Mouse (Mus musculus) limb, embryonic 10.5 days (tissue): Measurements from ENCODE around the gene Gli1. TPM values are rescaled to one million over a fixed set of nuclear protein-coding genes. Genes with fewer than 3 reads are reported as not detected.

ENCODE experiments used
- DNase-seq: peaks from one replicate; pipeline ENCODE4 v3.0.0-alpha.2; 2017; ENCODE audit warnings: low spot score
- H3K27ac ChIP-seq: fragments of 300-500 bp; sonication (generic); 2 replicates; pipeline ENCODE4 v1.5.1; 2016; ENCODE audit warnings: mild to moderate bottlenecking
- H3K27me3 ChIP-seq: fragments of 300-500 bp; sonication (generic); 2 replicates; pipeline ENCODE4 v1.6.1; 2016; ENCODE audit warnings: low read depth, mild to moderate bottlenecking; ENCODE audit not compliant: poor library complexity, severe bottlenecking
- H3K36me3 ChIP-seq: fragments of 300-500 bp; sonication (generic); 2 replicates; pipeline ENCODE4 v1.6.1; 2016; ENCODE audit warnings: mild to moderate bottlenecking, moderate library complexity
- H3K4me1 ChIP-seq: fragments of 300-500 bp; sonication (generic); 2 replicates; pipeline ENCODE4 v1.6.1; 2016
- H3K4me3 ChIP-seq: fragments of 300-500 bp; sonication (generic); 2 replicates; pipeline ENCODE4 v1.5.1; 2016; ENCODE audit warnings: mild to moderate bottlenecking, moderate library complexity
- H3K9me3 ChIP-seq: fragments of 300-500 bp; sonication (generic); replicated peaks from 2 replicates; pipeline ENCODE4 v1.6.1; 2016; ENCODE audit warnings: mild to moderate bottlenecking
- WGBS: fragments of 180-500 bp; shearing (Covaris S2); methylation state at CpG from one replicate; pipeline ENCODE4 v1.1.7; 2016; 5-methylcytosine and 5-hydroxymethylcytosine counted together
- polyA plus RNA-seq: library from polyadenylated mRNA; unstranded; fragments of >200 nt; fragmentation: Nextera tagmentation; extraction: Ambion mirVana; gene quantifications from 2 replicates; pipeline ENCODE4 v1.2.1, GENCODE M21; 2016

Gene Gli1
- polyA plus RNA-seq = 10.9 and 11.7 TPM in 2 replicates

DNA sequence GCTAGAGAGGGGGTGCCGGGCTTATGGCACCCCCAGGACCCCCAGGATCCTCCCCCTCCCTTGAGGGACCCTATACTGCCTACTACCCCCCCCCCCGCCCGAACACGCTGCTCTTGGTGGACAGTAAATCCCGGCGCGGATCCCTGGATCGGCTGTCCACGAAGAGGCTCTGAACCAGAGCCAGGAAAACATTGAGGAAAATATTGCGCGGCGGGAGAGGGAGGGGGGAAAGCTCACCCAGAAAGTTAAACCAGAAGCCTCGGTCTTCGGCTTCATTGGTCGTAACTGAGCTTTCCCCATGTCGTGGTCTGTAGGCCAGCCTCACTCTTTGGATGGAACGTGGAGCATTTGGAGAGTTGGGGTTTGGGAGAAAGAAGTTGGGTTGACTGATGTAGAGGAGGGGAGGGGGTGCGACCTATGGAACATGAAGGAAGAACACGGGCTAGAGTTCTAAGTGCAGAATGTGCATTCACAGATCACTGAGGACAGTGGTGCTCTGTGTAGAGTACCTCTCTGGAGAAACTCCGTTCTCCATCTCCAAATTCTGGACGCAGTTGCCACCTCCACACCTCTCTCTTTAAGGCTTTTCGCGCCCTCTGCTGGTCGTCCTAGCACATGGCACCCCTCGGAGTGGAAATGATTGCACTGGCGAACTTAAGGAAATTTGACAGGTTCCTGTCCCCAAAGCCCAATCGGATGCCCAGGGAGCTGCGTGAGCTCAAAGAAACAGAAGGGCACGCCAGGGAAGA lies at the start of gene Gli1:
Gene Gli1, minus strand, starts transcription at position 84 of the 749 bp plus-strand sequence.
- no peaks in the 10 kb centered on the region for H3K9me3 ChIP-seq
- H3K27ac ChIP-seq = peak within 1 kb of the TSS; percentile 94
- peak; percentile 93 for DNase-seq
- H3K27me3 ChIP-seq = peaks cover 19% of the 10 kb centered on the region
- H3K36me3 ChIP-seq = peaks cover 12% of the 10 kb centered on the region
- peak within 1 kb of the TSS; percentile 70 for H3K4me3 ChIP-seq
- under 1% methylated on average over 29 of the region's 29 CpGs for WGBS
- peaks cover 44% of the 10 kb centered on the region for H3K4me1 ChIP-seq

DNA sequence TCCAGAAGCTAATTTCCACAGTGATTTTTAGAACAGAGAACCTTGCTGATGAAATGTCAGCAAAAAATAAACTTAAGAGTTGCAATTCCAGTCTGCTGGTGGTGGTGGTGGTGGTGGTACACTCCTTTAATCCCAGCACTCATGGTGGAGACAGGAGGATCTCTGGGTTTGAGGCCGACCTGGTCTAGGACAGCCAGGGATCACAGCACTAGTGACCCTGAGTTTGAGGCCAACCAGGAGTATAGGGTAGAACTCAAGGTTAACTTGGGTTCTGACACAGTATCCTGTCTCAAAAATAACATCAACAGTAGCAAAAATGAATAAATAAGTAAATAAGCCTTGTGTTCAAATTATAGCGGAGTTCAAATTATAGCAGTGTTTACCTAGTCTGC lies 40.0 kb upstream of the Gli1 start:
- WGBS = 60% methylated on average over 2 of the region's 2 CpGs
- H3K4me3 ChIP-seq = peak overlapping the region; percentile 70
- peak overlapping the region; percentile 96 for H3K27ac ChIP-seq
- H3K27me3 ChIP-seq = no peaks in the 10 kb centered on the region
- no peak for DNase-seq
- H3K9me3 ChIP-seq = no peaks in the 10 kb centered on the region
- H3K4me1 ChIP-seq = peaks cover 9% of the 10 kb centered on the region
- peaks cover 3% of the 10 kb centered on the region; the same call in 1 of the 2 replicates for H3K36me3 ChIP-seq

DNA sequence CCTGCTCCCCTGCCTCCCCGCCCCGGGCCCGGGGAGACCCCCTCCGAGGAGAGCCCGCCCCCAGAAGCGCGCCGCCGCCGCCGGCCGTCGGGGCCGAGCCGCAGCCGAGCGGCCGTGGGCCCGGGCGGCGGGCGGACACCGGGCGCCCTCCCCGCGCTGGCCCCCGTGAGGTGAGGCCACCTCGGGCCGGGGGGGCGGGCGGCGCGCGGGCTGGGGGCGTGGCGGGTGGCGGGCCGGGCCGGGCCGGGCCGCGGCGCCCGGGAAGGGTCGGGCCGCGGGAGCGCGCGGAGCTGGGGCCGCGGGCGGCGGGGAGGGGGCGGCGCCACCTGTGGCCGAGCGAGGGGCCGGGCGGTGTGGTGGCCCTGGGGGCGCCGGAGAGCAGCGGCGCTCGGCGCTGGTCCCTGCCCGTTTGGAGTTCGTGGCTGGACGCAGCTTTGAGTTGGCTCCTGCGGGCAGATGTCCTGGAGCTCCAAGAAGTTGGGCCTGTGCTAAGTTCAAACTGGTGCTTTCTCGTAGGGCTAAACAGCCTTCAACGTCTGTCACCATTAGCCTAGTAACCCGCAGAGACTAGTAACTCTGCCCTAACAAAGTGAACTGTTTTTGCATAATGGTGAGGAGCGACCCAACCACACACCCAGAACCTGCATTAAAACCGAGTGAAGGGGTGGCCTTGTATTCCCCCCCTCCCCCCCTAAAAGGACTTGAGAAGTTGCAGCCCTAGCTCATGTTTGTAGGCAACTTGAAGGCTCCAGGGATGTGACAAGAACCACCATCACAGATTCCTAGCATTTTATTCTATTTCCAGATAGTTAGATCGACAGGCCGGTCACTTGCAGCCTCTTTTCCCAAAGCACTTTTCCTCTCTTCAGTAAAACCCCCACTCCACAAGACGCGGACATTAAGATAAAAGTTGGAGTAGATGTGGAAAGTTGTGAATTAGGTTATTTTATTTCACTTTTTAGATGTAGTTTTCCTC lies 39.3 kb upstream of the Gli1 start:
- 11% methylated on average over 75 of the region's 79 CpGs for WGBS
- peak; percentile 84 for DNase-seq

GRCm38 (mm10) chr10:127380251-127380691 lies 38.5 kb upstream of the Gli1 start, which contains the start of gene R3hdm2:
Gene R3hdm2, plus strand, starts transcription at chr10:127380327.
- Histone ChIP-seq H3K9me3 (no peaks in the 10 kb centered on the region), H3K4me3 (peak within 1 kb of the TSS; percentile 70), H3K36me3 (peaks cover 3% of the 10 kb centered on the region; the same call in 1 of the 2 replicates), H3K27me3 (no peaks in the 10 kb centered on the region), H3K4me1 (peaks cover 9% of the 10 kb centered on the region), H3K27ac (peak within 1 kb of the TSS; percentile 96)
- WGBS = under 1% methylated on average over 51 of the region's 53 CpGs
- peak; percentile 98 for DNase-seq

More for the DNA sequence above, 39.3 kb upstream of the Gli1 start:
- Histone ChIP-seq H3K4me3 (peak overlapping the region; percentile 70), H3K36me3 (peaks cover 3% of the 10 kb centered on the region; the same call in 1 of the 2 replicates), H3K27ac (peak overlapping the region; percentile 96), H3K27me3 (no peaks in the 10 kb centered on the region), H3K4me1 (peaks cover 9% of the 10 kb centered on the region), H3K9me3 (no peaks in the 10 kb centered on the region)

GRCm38 (mm10) chr10:127379654-127380053 lies 37.9 kb upstream of the Gli1 start:
- Histone ChIP-seq H3K27ac (peak overlapping the region; percentile 96), H3K4me1 (peaks cover 9% of the 10 kb centered on the region), H3K36me3 (peaks cover 3% of the 10 kb centered on the region; the same call in 1 of the 2 replicates), H3K4me3 (peak overlapping the region; percentile 70), H3K27me3 (no peaks in the 10 kb centered on the region), H3K9me3 (no peaks in the 10 kb centered on the region)
- WGBS = 87% methylated on average over 8 of the region's 8 CpGs
- no peak for DNase-seq

DNA sequence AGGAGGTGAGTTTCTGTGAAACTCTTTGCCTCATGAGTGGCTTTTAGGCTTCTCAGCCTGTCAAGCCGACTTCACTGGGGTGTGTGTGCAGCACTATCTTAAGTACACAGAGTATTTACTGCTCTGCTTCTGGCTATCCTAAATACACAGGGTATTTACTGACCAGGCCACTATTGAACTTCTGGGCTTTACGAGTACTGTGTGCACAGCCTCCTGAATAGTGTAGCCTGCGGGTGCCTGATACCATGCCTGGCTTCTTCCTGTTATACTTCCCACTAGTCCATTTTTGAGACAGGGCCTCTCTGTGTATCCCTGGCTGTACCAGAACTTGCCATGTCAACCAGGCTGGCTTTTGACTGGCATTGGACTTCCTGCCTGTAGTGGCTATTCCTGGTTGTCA lies 35.9 kb upstream of the Gli1 start:
- Histone ChIP-seq H3K9me3 (no peaks in the 10 kb centered on the region), H3K27ac (no peak overlapping the region), H3K4me1 (peaks cover 7% of the 10 kb centered on the region), H3K27me3 (no peaks in the 10 kb centered on the region), H3K4me3 (no peak overlapping the region), H3K36me3 (no peaks in the 10 kb centered on the region)
- DNase-seq = no peak
- WGBS = 81% methylated on average over 3 of the region's 3 CpGs

GRCm38 (mm10) chr10:127371023-127371422 lies 29.2 kb upstream of the Gli1 start:
- H3K36me3 ChIP-seq = no peaks in the 10 kb centered on the region
- H3K27ac ChIP-seq = no peak overlapping the region
- DNase-seq = no peak
- no peaks in the 10 kb centered on the region for H3K27me3 ChIP-seq
- no peak overlapping the region for H3K4me3 ChIP-seq
- H3K9me3 ChIP-seq = no peaks in the 10 kb centered on the region
- WGBS = 89% methylated on average over 2 of the region's 2 CpGs
- H3K4me1 ChIP-seq = peaks cover 13% of the 10 kb centered on the region

DNA sequence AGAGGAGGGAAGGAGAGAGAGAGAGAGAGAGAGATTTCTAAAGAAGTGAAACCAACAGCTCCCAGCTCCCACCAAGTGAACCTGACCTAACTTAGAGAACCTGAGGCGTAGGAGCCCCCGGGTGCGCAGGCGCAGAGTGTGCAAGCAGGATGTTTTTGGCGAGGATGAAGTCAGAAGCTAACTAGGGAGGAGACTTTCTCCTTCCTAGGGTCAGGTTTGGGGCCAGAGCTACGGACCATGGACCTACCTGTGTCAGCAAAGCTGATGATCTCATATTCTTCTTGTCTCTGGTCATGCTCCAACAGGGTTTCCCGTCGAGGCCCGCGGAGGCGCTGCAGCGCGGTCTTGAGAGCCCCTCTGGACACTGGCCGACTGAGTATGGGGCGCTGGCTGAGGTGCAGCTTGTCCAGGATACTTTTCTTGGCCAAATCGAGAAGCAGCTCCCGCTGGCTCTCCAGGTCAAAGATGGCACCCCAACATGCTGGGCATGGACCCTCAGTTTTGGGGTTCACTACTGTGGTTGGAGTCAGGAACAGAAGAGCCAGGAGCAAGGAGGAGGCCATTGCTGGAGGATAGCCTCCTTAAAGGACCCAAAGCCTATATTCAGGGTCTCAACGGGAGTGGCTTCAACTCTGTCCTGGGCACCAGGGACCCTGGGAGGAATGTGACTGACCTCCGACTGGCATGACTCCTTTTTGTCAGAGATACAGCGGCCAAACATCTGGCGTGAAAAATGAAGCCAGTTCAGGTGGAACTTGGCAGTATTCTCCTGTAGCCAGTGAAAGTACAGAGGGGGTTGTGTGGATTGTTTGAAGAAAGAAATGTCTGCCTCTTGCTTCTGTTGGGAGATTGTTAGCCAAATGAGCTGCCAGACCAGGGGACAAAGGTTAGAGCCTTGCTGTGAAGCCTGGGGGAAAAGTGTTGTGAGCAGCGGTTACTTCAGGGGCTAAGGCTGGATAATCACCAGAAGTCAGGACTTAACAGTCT lies 28.4 kb upstream of the Gli1 start, which contains the start of gene Inhbc:
Gene Inhbc, minus strand, starts transcription at position 598 of the 987 bp plus-strand sequence.
- WGBS = 81% methylated on average over 22 of the region's 22 CpGs
- Histone ChIP-seq H3K27me3 (no peaks in the 10 kb centered on the region), H3K27ac (no peak within 1 kb of the TSS), H3K9me3 (no peaks in the 10 kb centered on the region), H3K4me1 (peaks cover 13% of the 10 kb centered on the region), H3K4me3 (no peak within 1 kb of the TSS), H3K36me3 (no peaks in the 10 kb centered on the region)
- DNase-seq = no peak

DNA sequence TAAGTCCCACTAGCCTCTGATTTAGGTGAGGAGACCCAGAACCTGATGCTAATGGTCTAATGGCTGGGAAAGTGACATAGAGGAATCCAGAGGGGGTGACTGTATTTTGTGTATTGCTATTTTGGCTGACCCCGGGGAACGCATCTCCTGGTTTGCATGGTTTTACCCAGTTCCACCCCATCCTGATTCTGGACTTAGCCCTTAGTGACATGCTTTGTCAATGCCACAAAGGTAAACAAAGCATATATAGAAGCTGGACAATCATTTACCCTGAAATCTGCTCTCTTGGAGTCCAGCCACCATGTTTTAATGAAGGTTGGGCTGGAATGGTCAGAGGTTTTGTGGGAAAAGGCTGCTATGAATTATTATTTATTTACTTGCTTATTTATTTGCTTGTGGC lies 26.5 kb upstream of the Gli1 start:
- H3K4me3 ChIP-seq = no peak overlapping the region
- no peaks in the 10 kb centered on the region for H3K27me3 ChIP-seq
- peaks cover 13% of the 10 kb centered on the region for H3K4me1 ChIP-seq
- H3K27ac ChIP-seq = no peak overlapping the region
- DNase-seq = no peak
- no peaks in the 10 kb centered on the region for H3K9me3 ChIP-seq
- 95% methylated on average over 2 of the region's 2 CpGs for WGBS
- H3K36me3 ChIP-seq = no peaks in the 10 kb centered on the region

- H3K4me3 ChIP-seq = no peak overlapping the region
- 85% methylated on average over 5 of the region's 5 CpGs for WGBS
- peaks cover 13% of the 10 kb centered on the region for H3K4me1 ChIP-seq
- H3K36me3 ChIP-seq = no peaks in the 10 kb centered on the region
- no peak overlapping the region for H3K27ac ChIP-seq
- DNase-seq = no peak
- no peaks in the 10 kb centered on the region for H3K9me3 ChIP-seq
- H3K27me3 ChIP-seq = no peaks in the 10 kb centered on the region
These were observed 25.3 kb upstream of the Gli1 start for GRCm38 (mm10) chr10:127367116-127367515.

- Histone ChIP-seq H3K27me3 (no peaks in the 10 kb centered on the region), H3K36me3 (no peaks in the 10 kb centered on the region), H3K4me3 (no peak overlapping the region), H3K9me3 (no peaks in the 10 kb centered on the region), H3K27ac (no peak overlapping the region), H3K4me1 (no peaks in the 10 kb centered on the region)
- 92% methylated on average over 3 of the region's 3 CpGs for WGBS
- no peak for DNase-seq
These were observed 18.9 kb upstream of the Gli1 start for GRCm38 (mm10) chr10:127360714-127361113.

DNA sequence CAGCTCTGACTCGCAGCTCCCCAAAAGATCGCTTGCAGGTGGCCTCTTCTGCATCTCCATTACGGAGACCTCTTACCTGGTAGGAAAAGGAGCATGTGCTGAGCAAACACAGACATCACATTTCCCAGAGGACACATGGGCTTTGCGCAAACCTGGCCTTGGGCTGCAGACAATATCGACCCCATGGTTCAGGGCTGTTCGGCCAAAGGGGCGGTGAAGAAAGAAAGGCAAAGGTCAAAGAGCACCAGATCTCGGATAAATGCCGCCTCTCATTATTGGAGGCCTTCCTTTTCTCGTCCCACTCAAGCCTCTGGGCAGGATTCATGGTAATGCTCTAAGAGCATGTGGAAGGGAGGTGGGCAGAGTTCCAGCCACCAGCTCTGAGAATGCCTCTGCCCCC lies 13.6 kb upstream of the Gli1 start:
- H3K4me1 ChIP-seq = peaks cover 16% of the 10 kb centered on the region
- 83% methylated on average over 10 of the region's 10 CpGs for WGBS
- no peak overlapping the region for H3K27ac ChIP-seq
- H3K4me3 ChIP-seq = no peak overlapping the region
- H3K9me3 ChIP-seq = no peaks in the 10 kb centered on the region
- no peaks in the 10 kb centered on the region for H3K36me3 ChIP-seq
- no peak for DNase-seq
- peaks cover 13% of the 10 kb centered on the region for H3K27me3 ChIP-seq
